Mouse (Mus musculus) E14TG2a.4 (cell line): ENCODE data around the gene Foxj3.

Experiments
- H3K27me3 ChIP-seq: 2 replicates; pipeline ENCODE4 v1.6.1; 2014; ENCODE audit warnings: low read length, control low read depth; ENCODE audit not compliant: insufficient read depth
- H3K36me3 ChIP-seq: 2 replicates; pipeline ENCODE4 v1.6.1; 2014; ENCODE audit warnings: low read length, control low read depth; ENCODE audit not compliant: insufficient read depth
- H3K4me1 ChIP-seq: replicated peaks from 2 replicates; pipeline ENCODE4 v1.6.1; 2014; ENCODE audit warnings: low read depth, low read length, control low read depth
- H3K4me3 ChIP-seq: replicated peaks from 2 replicates; pipeline ENCODE4 v1.5.1; 2014; ENCODE audit warnings: mild to moderate bottlenecking, low read length
- H3K9me3 ChIP-seq: 2 replicates; pipeline ENCODE4 v1.6.1; 2014; ENCODE audit warnings: low read length, control low read depth
- CTCF ChIP-seq: conservative IDR thresholded peaks from 2 replicates; pipeline ENCODE4 v1.5.1; 2014; ENCODE audit warnings: low read length
- NANOG ChIP-seq: IDR thresholded peaks from 2 replicates; pipeline ENCODE4 v1.6.1; 2014; ENCODE audit warnings: borderline replicate concordance, low read length, mixed read lengths
- POU5F1 ChIP-seq: IDR thresholded peaks from 2 replicates; pipeline ENCODE4 v1.6.1; 2014; ENCODE audit warnings: low read length, borderline replicate concordance

Foxj3 gene

GRCm38 (mm10) chr4:119660007-119660406 lies 123.2 kb downstream of the Foxj3 start:
- Histone ChIP-seq H3K27me3 (peaks cover 27% of the 10 kb centered on the region), H3K36me3 (no peaks in the 10 kb centered on the region), H3K4me1 (no peaks in the 10 kb centered on the region), H3K9me3 (no peaks in the 10 kb centered on the region), H3K4me3 (no peak overlapping the region)
- no peak for TF ChIP-seq POU5F1
- TF ChIP-seq CTCF: no peak
- no peak for TF ChIP-seq NANOG

- Histone ChIP-seq H3K9me3 (no peaks in the 10 kb centered on the region), H3K27me3 (peaks cover 16% of the 10 kb centered on the region), H3K4me3 (no peak overlapping the region), H3K4me1 (peaks cover 8% of the 10 kb centered on the region), H3K36me3 (no peaks in the 10 kb centered on the region)
- no peak for TF ChIP-seq CTCF
- TF ChIP-seq POU5F1: no peak
- TF ChIP-seq NANOG: no peak
These were observed 125.3 kb downstream of the Foxj3 start for GRCm38 (mm10) chr4:119662151-119662550.

- TF ChIP-seq NANOG: no peak
- TF ChIP-seq CTCF: no peak
- no peak for TF ChIP-seq POU5F1
- no peaks in the 10 kb centered on the region for H3K9me3 ChIP-seq
- no peak overlapping the region for H3K4me3 ChIP-seq
- H3K27me3 ChIP-seq: peaks cover 9% of the 10 kb centered on the region; the same call in 1 of the 2 replicates
- no peaks in the 10 kb centered on the region for H3K36me3 ChIP-seq
- H3K4me1 ChIP-seq: peaks cover 8% of the 10 kb centered on the region
These were observed 126.2 kb downstream of the Foxj3 start for GRCm38 (mm10) chr4:119662976-119663375.

- no peaks in the 10 kb centered on the region for H3K36me3 ChIP-seq
- peaks cover 8% of the 10 kb centered on the region for H3K4me1 ChIP-seq
- H3K4me3 ChIP-seq: no peak overlapping the region
- no peaks in the 10 kb centered on the region for H3K9me3 ChIP-seq
- TF ChIP-seq POU5F1 (no peak), CTCF (no peak), NANOG (no peak)
- H3K27me3 ChIP-seq: peaks cover 5% of the 10 kb centered on the region; the same call in 1 of the 2 replicates
These were observed 126.7 kb downstream of the Foxj3 start for GRCm38 (mm10) chr4:119663409-119664095.

- Histone ChIP-seq H3K9me3 (no peaks in the 10 kb centered on the region), H3K27me3 (peaks cover 12% of the 10 kb centered on the region), H3K4me3 (no peak overlapping the region), H3K36me3 (no peaks in the 10 kb centered on the region), H3K4me1 (peaks cover 9% of the 10 kb centered on the region)
- TF ChIP-seq NANOG: no peak
These were observed 128.4 kb downstream of the Foxj3 start for GRCm38 (mm10) chr4:119665166-119665565.

GRCm38 (mm10) chr4:119666116-119666515 lies 129.3 kb downstream of the Foxj3 start:
- H3K9me3 ChIP-seq: no peaks in the 10 kb centered on the region
- TF ChIP-seq POU5F1 (no peak), NANOG (no peak), CTCF (no peak)

GRCm38 (mm10) chr4:119667454-119667853 lies 130.7 kb downstream of the Foxj3 start:
- peaks cover 10% of the 10 kb centered on the region for H3K4me1 ChIP-seq
- H3K36me3 ChIP-seq: no peaks in the 10 kb centered on the region
- H3K9me3 ChIP-seq: no peaks in the 10 kb centered on the region
- H3K27me3 ChIP-seq: peaks cover 12% of the 10 kb centered on the region
- TF ChIP-seq NANOG (no peak), POU5F1 (no peak), CTCF (peak; percentile 73)
- H3K4me3 ChIP-seq: no peak overlapping the region

More at GRCm38 (mm10) chr4:119666116-119666515, 129.3 kb downstream of the Foxj3 start:
- Histone ChIP-seq H3K27me3 (peaks cover 12% of the 10 kb centered on the region), H3K4me1 (peaks cover 10% of the 10 kb centered on the region), H3K36me3 (no peaks in the 10 kb centered on the region), H3K4me3 (no peak overlapping the region)

GRCm38 (mm10) chr4:119668185-119668584 lies 131.4 kb downstream of the Foxj3 start:
- H3K27me3 ChIP-seq: peaks cover 12% of the 10 kb centered on the region
- no peaks in the 10 kb centered on the region for H3K9me3 ChIP-seq
- no peaks in the 10 kb centered on the region for H3K36me3 ChIP-seq
- H3K4me1 ChIP-seq: peaks cover 10% of the 10 kb centered on the region
- H3K4me3 ChIP-seq: no peak overlapping the region
- TF ChIP-seq NANOG: no peak
- no peak for TF ChIP-seq POU5F1
- TF ChIP-seq CTCF: no peak

GRCm38 (mm10) chr4:119668596-119668995 lies 131.8 kb downstream of the Foxj3 start:
- no peak for TF ChIP-seq NANOG
- no peak for TF ChIP-seq CTCF
- TF ChIP-seq POU5F1: no peak
- H3K4me1 ChIP-seq: peaks cover 10% of the 10 kb centered on the region

More at GRCm38 (mm10) chr4:119668596-119668995, 131.8 kb downstream of the Foxj3 start:
- no peaks in the 10 kb centered on the region for H3K9me3 ChIP-seq
- H3K36me3 ChIP-seq: no peaks in the 10 kb centered on the region
- H3K4me3 ChIP-seq: no peak overlapping the region
- H3K27me3 ChIP-seq: peaks cover 12% of the 10 kb centered on the region
